Mouse (Mus musculus) lung, adult 2 months (tissue): Measurements from ENCODE around the gene Acsl6. TPM values are rescaled to one million over a fixed set of nuclear protein-coding genes. Genes with fewer than 3 reads are reported as not detected.
"Not testable (repeated sequence)": the region's sequence is repeated elsewhere in the genome, so short reads cannot be mapped to it uniquely, and the experiment has no call there.

ENCODE experiments used
- DNase-seq: peaks from one replicate; pipeline ENCODE4 v3.0.0; 2022
- H3K4me1 ChIP-seq: fragments of 200-500 bp; 2 replicates; pipeline ENCODE4 v1.6.1; 2011; ENCODE audit warnings: low read length; ENCODE audit not compliant: control insufficient read depth, insufficient read depth
- H3K4me3 ChIP-seq: fragments of 200-500 bp; replicated peaks from 2 replicates; pipeline ENCODE3; 2011; ENCODE audit warnings: low read depth, mild to moderate bottlenecking, control low read depth, low read length; ENCODE audit errors: extremely low read depth
- CTCF ChIP-seq: fragments of 200-500 bp; IDR thresholded peaks from 2 replicates; pipeline ENCODE4 v1.5.1; 2011; ENCODE audit warnings: mild to moderate bottlenecking, low read length, control low read depth; ENCODE audit not compliant: insufficient read depth
- POLR2A ChIP-seq: fragments of 200-500 bp; IDR thresholded peaks from 2 replicates; pipeline ENCODE4 v1.6.1; 2011; ENCODE audit warnings: low read depth, mild to moderate bottlenecking, control low read depth, low read length, borderline replicate concordance; ENCODE audit errors: extremely low read depth
- WGBS: fragments of 180-500 bp; shearing (Covaris S2); methylation state at CpG from one replicate; pipeline ENCODE4 v1.1.7; 2018; 5-methylcytosine and 5-hydroxymethylcytosine counted together
- polyA plus RNA-seq: library from polyadenylated mRNA; depleted of rRNA; stranded (reverse); fragments of >200 nt; gene quantifications from 2 replicates; pipeline ENCODE4 v1.2.3, GENCODE M21; 2012; rRNA removed

Gene Acsl6
- polyA plus RNA-seq, 1 experiment: 0.50 TPM

- TF ChIP-seq CTCF (no peak), POLR2A (no peak)
- Histone ChIP-seq H3K4me1 (no peaks in the 10 kb centered on the region), H3K4me3 (no peak overlapping the region)
- DNase-seq: no peak
These were observed 69.0 kb downstream of the Acsl6 start for GRCm38 (mm10) chr11:54372553-54372952.

GRCm38 (mm10) chr11:54390386-54390785 lies 86.8 kb downstream of the Acsl6 start:
- no peak for DNase-seq
- TF ChIP-seq CTCF (no peak), POLR2A (no peak)
- Histone ChIP-seq H3K4me1 (no peaks in the 10 kb centered on the region), H3K4me3 (no peak overlapping the region)
- 32% methylated on average over 8 of the region's 8 CpGs for WGBS

GRCm38 (mm10) chr11:54391326-54391725 lies 87.7 kb downstream of the Acsl6 start:
- WGBS: 89% methylated on average over 4 of the region's 4 CpGs
- TF ChIP-seq CTCF (no peak), POLR2A (no peak)
- Histone ChIP-seq H3K4me1 (no peaks in the 10 kb centered on the region), H3K4me3 (no peak overlapping the region)
- no peak for DNase-seq

- TF ChIP-seq CTCF: no peak
- TF ChIP-seq POLR2A: no peak
- Histone ChIP-seq H3K4me1 (no peaks in the 10 kb centered on the region), H3K4me3 (no peak overlapping the region)
- no peak for DNase-seq
- 63% methylated on average over 1 of the region's 1 CpGs for WGBS
These were observed 93.1 kb downstream of the Acsl6 start for GRCm38 (mm10) chr11:54396686-54397085.

GRCm38 (mm10) chr11:54398058-54398457 lies 94.5 kb downstream of the Acsl6 start:
- Histone ChIP-seq H3K4me1 (no peaks in the 10 kb centered on the region), H3K4me3 (no peak overlapping the region)
- TF ChIP-seq CTCF: no peak
- TF ChIP-seq POLR2A: no peak
- no peak for DNase-seq
- WGBS: 58% methylated on average over 4 of the region's 4 CpGs

GRCm38 (mm10) chr11:54400803-54401202 lies 97.2 kb downstream of the Acsl6 start:
- not testable (repeated sequence) for H3K4me3 ChIP-seq, H3K4me1 ChIP-seq, DNase-seq
- 95% methylated on average over 20 of the region's 20 CpGs for WGBS

- WGBS: 68% methylated on average over 4 of the region's 4 CpGs
- H3K4me1 ChIP-seq: no peaks in the 10 kb centered on the region
- H3K4me3 ChIP-seq: no peak overlapping the region
- no peak for DNase-seq
- no peak for TF ChIP-seq CTCF
- no peak for TF ChIP-seq POLR2A
These were observed 101.3 kb downstream of the Acsl6 start for GRCm38 (mm10) chr11:54404885-54405284.

- H3K4me3 ChIP-seq: no peak overlapping the region
- no peak for DNase-seq
- no peak for TF ChIP-seq CTCF
- TF ChIP-seq POLR2A: no peak
- no peaks in the 10 kb centered on the region for H3K4me1 ChIP-seq
- 79% methylated on average over 4 of the region's 4 CpGs for WGBS
These were observed 103.4 kb downstream of the Acsl6 start for GRCm38 (mm10) chr11:54406930-54407546.

GRCm38 (mm10) chr11:54410612-54411011 lies 107.0 kb downstream of the Acsl6 start:
- Histone ChIP-seq H3K4me1 (no peaks in the 10 kb centered on the region), H3K4me3 (no peak overlapping the region)
- TF ChIP-seq POLR2A (no peak), CTCF (no peak)
- no peak for DNase-seq

- H3K4me3 ChIP-seq: no peak overlapping the region
- no peak for TF ChIP-seq POLR2A
- no peak for TF ChIP-seq CTCF
- no peak for DNase-seq
- no peaks in the 10 kb centered on the region for H3K4me1 ChIP-seq
- 5% methylated on average over 6 of the region's 6 CpGs for WGBS
These were observed 109.4 kb downstream of the Acsl6 start for GRCm38 (mm10) chr11:54413017-54413416.

Other genes with a start within 250 kb of the Acsl6 start
- gene Pdlim4, start 234.8 kb upstream of the Acsl6 start, polyA plus RNA-seq: 22.9 and 25.6 TPM in 2 replicates
- 25.9 and 30.0 TPM in 2 replicates for gene P4ha2, start 203.7 kb upstream of the Acsl6 start, polyA plus RNA-seq
- gene Csf2, start 54.1 kb upstream of the Acsl6 start, polyA plus RNA-seq: 2.0 and 2.5 TPM in 2 replicates
- not detected in 2 replicates for gene Il3, start 36.5 kb upstream of the Acsl6 start, polyA plus RNA-seq
- gene Meikin, start 66.9 kb downstream of the Acsl6 start, polyA plus RNA-seq: not detected in 2 replicates
- gene Fnip1, start 134.4 kb downstream of the Acsl6 start, polyA plus RNA-seq: 2.2 and 3.9 TPM in 2 replicates
- gene Rapgef6, start 219.0 kb downstream of the Acsl6 start, polyA plus RNA-seq: 21.6 and 31.3 TPM in 2 replicates